Mouse (Mus musculus) hindbrain, postnatal 0 days (tissue): ENCODE measurements at regions not wholly inside any gene's neighbourhood (a gene's known extent, or its start where the extent isn't known, plus 50 kb on each side); places are given as distances from the start of the nearest gene placed in this dataset.

Experiments used
- ATAC-seq: fragments of 200-750 bp; cut with Nextera tagmentation; 2 replicates; pipeline ENCODE4 v1.8.0; 2017; ENCODE audit warnings: mild to moderate bottlenecking, moderate TSS enrichment, moderate library complexity
- DNase-seq: peaks from one replicate; pipeline ENCODE4 v3.0.0-alpha.2; 2015; ENCODE audit warnings: low spot score
- H3K27ac ChIP-seq: fragments of 300-500 bp; sonication (generic); 2 replicates; pipeline ENCODE4 v1.5.1; 2014; ENCODE audit warnings: mild to moderate bottlenecking
- H3K27me3 ChIP-seq: fragments of 300-500 bp; sonication (generic); 2 replicates; pipeline ENCODE4 v1.6.1; 2014; ENCODE audit warnings: low read length, mixed read lengths; ENCODE audit not compliant: insufficient read depth
- H3K36me3 ChIP-seq: fragments of 300-500 bp; sonication (generic); 2 replicates; pipeline ENCODE4 v1.6.1; 2014; ENCODE audit warnings: low read length, mixed read lengths; ENCODE audit not compliant: insufficient read depth
- H3K4me1 ChIP-seq: fragments of 300-500 bp; sonication (generic); 2 replicates; pipeline ENCODE4 v1.6.1; 2014; ENCODE audit warnings: antibody characterized with exemption, low read length, mixed read lengths; ENCODE audit not compliant: insufficient read depth
- H3K4me2 ChIP-seq: fragments of 300-500 bp; sonication (generic); 2 replicates; pipeline ENCODE4 v1.6.1; 2014; ENCODE audit warnings: low read depth, mild to moderate bottlenecking, low read length, moderate library complexity, mixed read lengths
- H3K4me3 ChIP-seq: fragments of 300-500 bp; sonication (generic); 2 replicates; pipeline ENCODE4 v1.5.1; 2014; ENCODE audit warnings: low read length
- H3K9ac ChIP-seq: fragments of 300-500 bp; sonication (generic); replicated peaks from 2 replicates; pipeline ENCODE4 v1.6.1; 2014; ENCODE audit warnings: mild to moderate bottlenecking, low read length, moderate library complexity, mixed read lengths
- H3K9me3 ChIP-seq: fragments of 300-500 bp; sonication (generic); 2 replicates; pipeline ENCODE4 v1.6.1; 2016; ENCODE audit warnings: low read length, mixed read lengths
- CTCF ChIP-seq: IDR thresholded peaks from 2 replicates; pipeline ENCODE4 v1.5.1; 2016; ENCODE audit warnings: antibody characterized with exemption, control low read depth, low read depth
- WGBS: fragments of 180-500 bp; shearing (Covaris S2); extraction: QIAGEN DNeasy Blood & Tissue Kit; methylation state at CpG from one replicate; pipeline ENCODE4 v1.1.7; 2014; 5-methylcytosine and 5-hydroxymethylcytosine counted together

DNA sequence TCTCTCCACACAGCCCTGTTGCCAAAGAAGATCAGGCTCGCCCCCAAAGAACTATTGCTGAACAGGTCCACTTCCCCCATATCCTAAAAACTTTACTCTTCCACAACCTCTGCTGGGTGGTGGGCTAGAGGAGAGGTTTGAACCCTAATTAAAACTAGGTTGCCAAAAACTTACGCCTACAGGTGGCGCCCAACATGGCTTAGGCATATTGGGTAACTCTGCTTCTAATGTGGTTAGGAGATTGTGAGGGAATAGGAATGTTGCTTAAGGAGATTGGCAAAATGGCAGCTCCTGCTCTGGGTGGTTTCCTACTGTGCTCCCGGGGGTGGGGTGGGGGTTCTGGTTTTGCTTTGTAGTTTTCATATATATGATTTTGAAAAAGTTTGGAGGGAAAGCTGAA, 95.0 kb upstream of the Lemd2 start:
- 80% methylated on average over 4 of the region's 4 CpGs for WGBS
- H3K4me1 ChIP-seq: no peaks in the 10 kb centered on the region
- H3K27ac ChIP-seq: no peak overlapping the region
- no peak for ATAC-seq
- no peak; the same call in 1 of the 2 replicates for TF ChIP-seq CTCF
- DNase-seq: no peak
- no peaks in the 10 kb centered on the region for H3K27me3 ChIP-seq
- H3K4me2 ChIP-seq: no peak overlapping the region
- no peak overlapping the region for H3K9ac ChIP-seq
- no peaks in the 10 kb centered on the region for H3K36me3 ChIP-seq
- H3K9me3 ChIP-seq: no peaks in the 10 kb centered on the region
- no peak overlapping the region for H3K4me3 ChIP-seq

DNA sequence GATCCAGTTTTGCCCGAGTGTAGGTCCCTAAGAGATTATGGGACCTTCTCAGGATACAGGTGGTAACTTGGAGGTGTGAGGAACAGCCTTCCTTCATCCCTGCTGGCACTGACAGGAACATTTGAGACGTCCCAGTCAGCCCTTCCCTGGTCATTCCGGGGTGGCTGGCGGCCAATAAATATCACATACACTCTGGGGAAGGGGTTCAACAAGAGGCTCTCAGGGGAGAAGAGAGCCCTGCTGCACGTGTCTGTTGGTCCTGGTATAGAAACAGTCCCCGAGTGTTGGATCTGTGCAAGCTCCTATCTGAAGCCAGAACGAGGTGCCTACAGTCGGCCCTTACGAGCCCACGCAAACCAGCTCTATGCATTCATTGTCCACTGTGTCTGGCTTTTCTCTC, 94.1 kb upstream of the Lemd2 start:
- no peaks in the 10 kb centered on the region for H3K36me3 ChIP-seq
- H3K27me3 ChIP-seq: no peaks in the 10 kb centered on the region
- ATAC-seq (no peak), DNase-seq (no peak)
- no peak overlapping the region for H3K4me3 ChIP-seq
- 86% methylated on average over 10 of the region's 10 CpGs for WGBS
- no peak overlapping the region for H3K27ac ChIP-seq
- H3K4me1 ChIP-seq: no peaks in the 10 kb centered on the region
- no peak overlapping the region for H3K4me2 ChIP-seq
- TF ChIP-seq CTCF: no peak
- no peak overlapping the region for H3K9ac ChIP-seq
- no peaks in the 10 kb centered on the region for H3K9me3 ChIP-seq

DNA sequence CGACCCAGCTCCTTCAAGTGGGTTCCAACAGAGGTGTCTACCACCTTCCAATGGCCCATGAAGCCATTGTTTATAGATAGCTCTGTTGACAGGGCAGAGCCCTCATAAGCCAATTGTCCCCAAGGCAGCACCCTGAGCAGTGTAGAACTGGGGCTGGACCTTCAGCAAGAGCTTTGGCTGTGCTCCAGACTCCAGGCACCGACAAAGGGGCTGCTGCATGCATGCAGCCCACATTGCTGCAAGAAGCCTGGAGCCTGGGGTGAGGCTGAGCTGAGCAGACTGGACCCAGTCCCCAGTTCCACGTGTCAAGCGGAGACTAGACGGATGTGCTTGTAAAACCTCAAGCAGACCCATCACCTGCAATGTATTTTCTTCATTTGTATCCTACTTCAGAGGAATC, 91.9 kb upstream of the Lemd2 start:
- H3K27me3 ChIP-seq: no peaks in the 10 kb centered on the region
- ATAC-seq (no peak), DNase-seq (no peak)
- H3K4me2 ChIP-seq: no peak overlapping the region
- 80% methylated on average over 5 of the region's 5 CpGs for WGBS
- no peaks in the 10 kb centered on the region for H3K36me3 ChIP-seq
- no peak for TF ChIP-seq CTCF
- H3K4me3 ChIP-seq: no peak overlapping the region
- H3K27ac ChIP-seq: no peak overlapping the region
- H3K9ac ChIP-seq: no peak overlapping the region
- H3K9me3 ChIP-seq: no peaks in the 10 kb centered on the region
- H3K4me1 ChIP-seq: no peaks in the 10 kb centered on the region

DNA sequence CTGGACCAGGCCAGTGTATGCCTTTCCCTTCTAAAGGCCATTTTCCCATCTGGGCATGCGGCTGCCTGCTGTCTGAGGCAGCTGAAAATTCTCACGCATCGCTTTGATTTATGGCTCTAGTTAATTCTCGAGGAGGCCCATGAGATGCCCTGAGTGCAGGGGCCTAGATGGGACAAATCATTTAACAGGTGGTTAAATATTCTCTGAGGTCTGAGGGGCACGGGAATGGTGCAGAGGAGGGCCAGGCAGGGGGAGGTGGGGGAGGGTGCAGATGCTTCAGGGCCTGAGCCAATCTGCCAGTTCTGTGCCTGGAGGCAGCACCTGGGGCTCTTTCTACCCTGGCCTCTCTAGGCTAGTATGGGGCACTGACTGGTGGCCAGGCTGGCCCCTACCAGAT, 89.9 kb upstream of the Lemd2 start:
- H3K9me3 ChIP-seq: no peaks in the 10 kb centered on the region
- ATAC-seq (no peak), DNase-seq (peak; percentile 35)
- no peak for TF ChIP-seq CTCF
- H3K27me3 ChIP-seq: no peaks in the 10 kb centered on the region
- no peak overlapping the region for H3K4me3 ChIP-seq
- no peak overlapping the region for H3K9ac ChIP-seq
- H3K4me2 ChIP-seq: no peak overlapping the region
- no peak overlapping the region for H3K27ac ChIP-seq
- 45% methylated on average over 5 of the region's 5 CpGs for WGBS
- H3K4me1 ChIP-seq: no peaks in the 10 kb centered on the region
- no peaks in the 10 kb centered on the region for H3K36me3 ChIP-seq

DNA sequence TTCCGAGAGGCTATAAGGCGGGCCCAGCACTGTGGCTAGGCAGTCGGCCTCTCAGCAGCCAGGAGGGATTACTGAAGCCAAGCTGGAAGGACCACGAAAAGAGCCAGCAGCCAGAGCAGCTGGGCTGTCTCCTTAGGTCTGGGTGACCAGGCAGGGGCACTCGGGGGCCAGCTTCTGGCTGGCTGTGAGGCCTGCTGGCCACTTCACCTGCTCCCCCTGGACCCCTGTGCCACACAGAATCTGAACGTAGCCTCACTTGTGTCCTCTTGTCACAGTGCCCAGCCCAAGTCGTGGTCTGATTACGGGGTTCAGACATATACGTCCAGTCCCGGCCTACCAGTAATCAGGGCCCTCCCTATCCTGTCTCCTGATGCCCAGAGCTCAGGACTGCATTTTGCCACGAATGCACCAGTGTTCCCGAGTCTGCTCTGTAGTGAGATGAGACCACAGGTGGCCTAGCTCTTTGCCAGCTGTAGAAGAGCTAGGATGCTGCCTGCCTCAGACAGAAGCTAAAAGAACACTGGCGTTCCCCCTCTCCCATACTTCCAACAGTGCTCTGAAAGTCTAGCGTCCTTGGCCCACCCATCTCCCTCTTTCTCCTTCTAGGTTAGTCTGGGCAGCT, 89.4 kb upstream of the Lemd2 start:
- TF ChIP-seq CTCF: no peak
- DNase-seq: peak; percentile 20
- no peaks in the 10 kb centered on the region for H3K27me3 ChIP-seq
- H3K9ac ChIP-seq: no peak overlapping the region
- no peaks in the 10 kb centered on the region for H3K36me3 ChIP-seq
- no peaks in the 10 kb centered on the region for H3K4me1 ChIP-seq
- WGBS: 64% methylated on average over 14 of the region's 14 CpGs
- no peak overlapping the region for H3K4me3 ChIP-seq
- H3K27ac ChIP-seq: no peak overlapping the region
- no peaks in the 10 kb centered on the region for H3K9me3 ChIP-seq
- H3K4me2 ChIP-seq: no peak overlapping the region
- ATAC-seq: no peak

DNA sequence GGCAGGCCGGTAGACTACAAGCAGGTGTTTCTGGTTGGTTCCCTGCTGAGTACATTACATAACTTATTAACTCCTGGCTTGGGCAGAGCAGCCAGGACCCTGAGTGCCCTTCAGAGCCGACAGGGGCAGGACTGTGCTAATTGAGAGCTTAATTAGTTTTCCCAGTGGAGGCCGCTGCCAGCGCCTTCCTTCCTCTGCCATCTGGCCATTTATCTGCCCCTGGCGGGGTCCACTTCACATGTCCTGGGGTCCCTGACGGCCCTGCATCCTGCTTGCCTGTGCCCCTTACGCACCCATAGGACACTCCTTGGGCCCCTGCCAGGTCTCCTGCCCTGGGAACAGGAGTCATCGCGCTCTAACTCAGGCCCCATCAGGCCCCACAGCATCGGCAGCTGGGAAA, 87.4 kb upstream of the Lemd2 start:
- peak; percentile 53 for DNase-seq
- H3K9ac ChIP-seq: no peak overlapping the region
- ATAC-seq: no peak
- H3K4me1 ChIP-seq: no peaks in the 10 kb centered on the region
- no peak overlapping the region for H3K27ac ChIP-seq
- no peaks in the 10 kb centered on the region for H3K27me3 ChIP-seq
- H3K4me3 ChIP-seq: no peak overlapping the region
- H3K36me3 ChIP-seq: no peaks in the 10 kb centered on the region
- 57% methylated on average over 10 of the region's 10 CpGs for WGBS
- no peak for TF ChIP-seq CTCF
- H3K4me2 ChIP-seq: no peak overlapping the region
- H3K9me3 ChIP-seq: no peaks in the 10 kb centered on the region

DNA sequence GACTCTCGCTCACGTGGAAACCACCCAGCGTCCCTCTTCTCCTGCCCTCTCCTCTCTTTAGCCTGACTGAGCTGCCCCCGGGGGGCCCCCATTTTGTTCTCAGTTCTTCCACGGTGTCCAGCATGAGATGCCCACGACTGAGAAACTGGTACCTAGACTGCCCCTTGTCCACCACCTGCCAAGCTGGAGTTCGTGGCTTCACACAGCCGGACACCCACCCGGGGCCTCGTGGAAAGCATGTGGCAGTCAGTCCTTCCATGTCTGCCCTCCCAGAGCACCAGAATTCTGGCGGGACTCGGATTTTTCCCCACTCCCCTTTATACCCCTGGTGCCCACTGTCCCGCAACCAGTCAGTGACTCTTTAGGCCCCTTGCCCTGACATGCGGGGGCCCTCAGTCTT, 86.9 kb upstream of the Lemd2 start:
- H3K4me1 ChIP-seq: no peaks in the 10 kb centered on the region
- WGBS: 89% methylated on average over 14 of the region's 14 CpGs
- DNase-seq: no peak

More for the DNA sequence above, 86.9 kb upstream of the Lemd2 start:
- Histone ChIP-seq H3K9ac (no peak overlapping the region), H3K27ac (no peak overlapping the region), H3K9me3 (no peaks in the 10 kb centered on the region), H3K4me3 (no peak overlapping the region), H3K4me2 (no peak overlapping the region), H3K36me3 (no peaks in the 10 kb centered on the region), H3K27me3 (no peaks in the 10 kb centered on the region)
- no peak for ATAC-seq
- no peak for TF ChIP-seq CTCF
